Mouse (Mus musculus) limb, embryonic 15.5 days (tissue): Measurements from ENCODE around the gene Trpm5. TPM values are rescaled to one million over a fixed set of nuclear protein-coding genes. Genes with fewer than 3 reads are reported as not detected.
A peak's percentile ranks its signal among the peaks of the same experiment; 100 is the strongest.

Source experiments
- ATAC-seq: fragments of 200-750 bp; cut with Nextera tagmentation; 2 replicates; pipeline ENCODE4 v1.8.0; 2017; ENCODE audit warnings: low read depth, moderate TSS enrichment; ENCODE audit not compliant: insufficient number of reproducible peaks, low FRiP score, low TSS enrichment
- H3K27ac ChIP-seq: fragments of 300-500 bp; sonication (generic); 2 replicates; pipeline ENCODE4 v1.5.1; 2015; ENCODE audit warnings: moderate library complexity, mild to moderate bottlenecking, inconsistent platforms
- H3K27me3 ChIP-seq: fragments of 300-500 bp; sonication (generic); 2 replicates; pipeline ENCODE4 v1.6.1; 2015; ENCODE audit warnings: inconsistent platforms
- H3K36me3 ChIP-seq: fragments of 300-500 bp; sonication (generic); 2 replicates; pipeline ENCODE4 v1.6.1; 2015; ENCODE audit warnings: inconsistent platforms
- H3K4me1 ChIP-seq: fragments of 300-500 bp; sonication (generic); 2 replicates; pipeline ENCODE4 v1.6.1; 2015; ENCODE audit warnings: inconsistent platforms
- H3K4me2 ChIP-seq: fragments of 300-500 bp; sonication (generic); 2 replicates; pipeline ENCODE4 v1.6.1; 2015; ENCODE audit warnings: mild to moderate bottlenecking, inconsistent platforms
- H3K4me3 ChIP-seq: fragments of 300-500 bp; sonication (generic); 2 replicates; pipeline ENCODE4 v1.5.1; 2015; ENCODE audit warnings: mild to moderate bottlenecking, inconsistent platforms
- H3K9ac ChIP-seq: fragments of 300-500 bp; sonication (generic); 2 replicates; pipeline ENCODE4 v1.6.1; 2015; ENCODE audit warnings: inconsistent platforms
- H3K9me3 ChIP-seq: fragments of 300-500 bp; sonication (generic); 2 replicates; pipeline ENCODE4 v1.6.1; 2016; ENCODE audit warnings: inconsistent platforms
- WGBS: fragments of 180-500 bp; shearing (Covaris S2); methylation state at CpG from one replicate; pipeline ENCODE4 v1.1.7; 2015; 5-methylcytosine and 5-hydroxymethylcytosine counted together
- polyA plus RNA-seq: library from polyadenylated mRNA; unstranded; fragments of >200 nt; fragmentation: Nextera tagmentation; extraction: Ambion mirVana; gene quantifications from 2 replicates; pipeline ENCODE4 v1.2.1, GENCODE M21; 2015

Trpm5 gene
- polyA plus RNA-seq = 22.1 and 22.8 TPM in 2 replicates

DNA sequence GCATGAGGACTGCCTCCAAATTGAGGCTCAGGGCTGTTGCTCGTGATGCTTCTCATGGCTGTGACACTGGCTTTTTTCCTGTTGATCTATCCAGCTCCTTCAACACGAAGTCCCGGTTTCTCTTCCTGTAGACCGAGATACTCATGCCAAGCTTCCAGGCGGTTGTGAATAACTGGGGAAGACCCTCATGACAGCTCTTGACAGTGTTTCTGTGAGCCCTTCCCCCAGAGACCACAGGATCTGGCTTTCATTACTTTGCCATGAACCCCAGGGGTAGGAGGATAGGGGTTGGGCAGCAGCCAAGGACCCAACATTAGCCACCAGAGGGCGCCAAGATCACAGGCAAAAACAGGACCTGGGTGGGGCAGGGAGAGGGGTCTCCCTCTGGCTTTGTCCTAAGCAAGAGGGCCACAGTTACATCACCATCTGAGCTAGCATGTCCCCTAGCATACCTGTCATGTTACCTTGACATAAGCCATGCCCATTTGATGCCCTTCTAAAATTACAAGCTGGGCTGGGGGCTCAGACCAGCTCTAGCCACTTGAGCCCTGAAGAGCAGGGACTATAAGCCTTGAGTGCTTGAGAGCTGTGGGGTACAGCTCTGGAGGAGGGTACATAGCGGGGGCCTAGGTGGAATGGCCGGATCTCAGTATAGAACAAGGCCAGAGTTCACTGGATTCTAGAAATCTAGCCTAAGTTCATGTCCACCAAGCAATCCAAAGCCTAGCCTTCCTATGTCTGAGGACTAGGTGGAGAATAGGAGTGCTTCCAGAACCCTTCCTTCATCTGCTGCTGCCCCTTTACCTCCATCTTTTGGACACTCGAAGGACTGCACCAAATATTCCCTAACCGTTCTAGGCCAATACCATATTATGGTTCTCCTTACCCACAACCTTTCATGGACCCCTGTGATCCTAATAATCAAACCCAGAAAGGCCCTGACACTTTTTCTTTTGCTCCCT is at the start of gene Trpm5:
Gene Trpm5 (minus strand): TSS at position 51 of the 962 bp plus-strand sequence.
- H3K36me3 ChIP-seq = no peaks in the 10 kb centered on the region
- 33% methylated on average over 10 of the region's 10 CpGs for WGBS
- no peak within 1 kb of the TSS for H3K4me3 ChIP-seq
- H3K4me2 ChIP-seq = no peak within 1 kb of the TSS
- H3K9me3 ChIP-seq = no peaks in the 10 kb centered on the region
- H3K27ac ChIP-seq = no peak within 1 kb of the TSS; the same call in 1 of the 2 replicates
- H3K9ac ChIP-seq = no peak within 1 kb of the TSS
- peaks cover 8% of the 10 kb centered on the region for H3K4me1 ChIP-seq
- H3K27me3 ChIP-seq = no peaks in the 10 kb centered on the region
- peak; percentile 53; the same call in 1 of the 2 replicates for ATAC-seq

DNA sequence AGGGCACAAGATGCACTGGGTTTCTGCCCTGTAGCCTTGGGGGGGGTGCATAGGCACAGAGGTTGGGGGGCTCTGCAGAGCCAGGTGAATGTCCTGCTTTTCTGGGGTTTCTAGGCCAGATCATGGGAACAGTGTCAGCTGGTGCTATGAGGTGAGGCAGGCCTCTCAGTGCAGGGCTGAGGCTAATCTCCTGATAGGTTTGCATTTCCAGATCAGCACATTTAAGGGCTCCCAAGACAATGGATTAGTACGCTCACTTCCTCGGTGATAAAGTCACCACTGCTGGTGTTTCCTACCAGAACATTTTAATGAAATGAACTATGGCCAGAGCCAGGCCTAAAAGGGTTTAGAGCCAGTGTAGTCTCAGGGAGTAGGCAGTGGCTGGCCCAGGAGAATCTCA is 48.2 kb upstream of the Trpm5 start:
- Histone ChIP-seq H3K4me1 (peaks cover 10% of the 10 kb centered on the region), H3K9ac (no peak overlapping the region), H3K27me3 (no peaks in the 10 kb centered on the region), H3K27ac (no peak overlapping the region), H3K36me3 (no peaks in the 10 kb centered on the region), H3K9me3 (no peaks in the 10 kb centered on the region), H3K4me3 (no peak overlapping the region), H3K4me2 (no peak overlapping the region)
- no peak for ATAC-seq
- 80% methylated on average over 2 of the region's 2 CpGs for WGBS

GRCm38 (mm10) chr7:143139932-143140331 is 45.5 kb upstream of the Trpm5 start:
- no peak overlapping the region for H3K27ac ChIP-seq
- H3K4me2 ChIP-seq = no peak overlapping the region
- WGBS = 78% methylated on average over 4 of the region's 4 CpGs
- no peak overlapping the region for H3K4me3 ChIP-seq
- no peak for ATAC-seq
- H3K4me1 ChIP-seq = no peaks in the 10 kb centered on the region
- no peaks in the 10 kb centered on the region for H3K36me3 ChIP-seq
- no peaks in the 10 kb centered on the region for H3K9me3 ChIP-seq
- no peaks in the 10 kb centered on the region for H3K27me3 ChIP-seq
- no peak overlapping the region for H3K9ac ChIP-seq

- H3K27ac ChIP-seq = no peak overlapping the region
- H3K4me2 ChIP-seq = no peak overlapping the region
- no peak for ATAC-seq
- H3K9me3 ChIP-seq = no peaks in the 10 kb centered on the region
- no peak overlapping the region for H3K9ac ChIP-seq
- no peaks in the 10 kb centered on the region for H3K36me3 ChIP-seq
- no peak overlapping the region for H3K4me3 ChIP-seq
- 45% methylated on average over 1 of the region's 1 CpGs for WGBS
- no peaks in the 10 kb centered on the region for H3K27me3 ChIP-seq
- H3K4me1 ChIP-seq = no peaks in the 10 kb centered on the region
Measured at GRCm38 (mm10) chr7:143138789-143139188, 44.3 kb upstream of the Trpm5 start.

- Histone ChIP-seq H3K9me3 (no peaks in the 10 kb centered on the region), H3K4me2 (no peak overlapping the region), H3K27ac (no peak overlapping the region), H3K4me1 (no peaks in the 10 kb centered on the region), H3K36me3 (no peaks in the 10 kb centered on the region), H3K4me3 (no peak overlapping the region), H3K27me3 (no peaks in the 10 kb centered on the region), H3K9ac (no peak overlapping the region)
- ATAC-seq = no peak
- WGBS = 57% methylated on average over 5 of the region's 5 CpGs
Measured at GRCm38 (mm10) chr7:143136561-143136960, 42.1 kb upstream of the Trpm5 start.

GRCm38 (mm10) chr7:143136125-143136524 is 41.7 kb upstream of the Trpm5 start:
- 38% methylated on average over 2 of the region's 2 CpGs for WGBS

GRCm38 (mm10) chr7:143132815-143133214 is 38.4 kb upstream of the Trpm5 start:
- H3K36me3 ChIP-seq = no peaks in the 10 kb centered on the region
- H3K4me3 ChIP-seq = no peak overlapping the region
- H3K27ac ChIP-seq = no peak overlapping the region
- H3K9ac ChIP-seq = no peak overlapping the region
- no peaks in the 10 kb centered on the region for H3K9me3 ChIP-seq
- no peaks in the 10 kb centered on the region for H3K27me3 ChIP-seq
- 75% methylated on average over 5 of the region's 5 CpGs for WGBS
- no peak for ATAC-seq
- no peak overlapping the region for H3K4me2 ChIP-seq
- H3K4me1 ChIP-seq = no peaks in the 10 kb centered on the region

More at GRCm38 (mm10) chr7:143136125-143136524, 41.7 kb upstream of the Trpm5 start:
- Histone ChIP-seq H3K36me3 (no peaks in the 10 kb centered on the region), H3K27me3 (no peaks in the 10 kb centered on the region), H3K27ac (no peak overlapping the region), H3K4me2 (no peak overlapping the region), H3K4me3 (no peak overlapping the region), H3K9me3 (no peaks in the 10 kb centered on the region), H3K9ac (no peak overlapping the region), H3K4me1 (no peaks in the 10 kb centered on the region)
- no peak for ATAC-seq

DNA sequence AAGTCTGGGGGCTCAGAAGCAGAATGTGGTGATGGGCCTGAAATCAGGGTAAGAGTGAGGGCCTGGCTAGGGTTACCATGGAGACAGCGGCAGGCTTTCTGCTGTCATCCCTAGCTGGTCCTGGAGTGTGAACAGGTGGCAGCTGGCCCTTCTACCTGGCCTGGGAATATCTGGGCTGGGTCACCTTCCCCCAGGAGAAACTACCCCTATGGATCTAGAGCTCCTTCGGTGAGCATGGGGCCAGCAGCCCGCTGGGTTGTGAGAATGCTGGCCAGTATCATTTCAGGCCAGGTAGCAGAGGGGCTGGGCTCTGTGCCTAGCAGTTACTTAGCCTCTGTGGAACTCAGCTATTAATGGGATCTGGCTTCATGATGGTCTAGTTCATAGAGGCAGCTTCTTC is 30.5 kb upstream of the Trpm5 start:
- Histone ChIP-seq H3K9me3 (no peaks in the 10 kb centered on the region), H3K4me2 (no peak overlapping the region), H3K9ac (no peak overlapping the region), H3K36me3 (no peaks in the 10 kb centered on the region), H3K4me3 (no peak overlapping the region), H3K27me3 (no peaks in the 10 kb centered on the region), H3K4me1 (peaks cover 33% of the 10 kb centered on the region), H3K27ac (peak overlapping the region; percentile 67)
- no peak for ATAC-seq
- WGBS = 52% methylated on average over 3 of the region's 3 CpGs

- 0 out of 2 replicates have a peak overlapping the region, but pooled peaks have one; percentile 10 for H3K4me2 ChIP-seq
- WGBS = 7% methylated on average over 6 of the region's 6 CpGs
- peak overlapping the region; percentile 67 for H3K27ac ChIP-seq
- no peaks in the 10 kb centered on the region for H3K9me3 ChIP-seq
- H3K36me3 ChIP-seq = no peaks in the 10 kb centered on the region
- no peak overlapping the region for H3K4me3 ChIP-seq
- peaks cover 41% of the 10 kb centered on the region for H3K4me1 ChIP-seq
- H3K9ac ChIP-seq = no peak overlapping the region
- H3K27me3 ChIP-seq = no peaks in the 10 kb centered on the region
- ATAC-seq = peak; percentile 80
Measured at GRCm38 (mm10) chr7:143123876-143124669, 29.6 kb upstream of the Trpm5 start.

DNA sequence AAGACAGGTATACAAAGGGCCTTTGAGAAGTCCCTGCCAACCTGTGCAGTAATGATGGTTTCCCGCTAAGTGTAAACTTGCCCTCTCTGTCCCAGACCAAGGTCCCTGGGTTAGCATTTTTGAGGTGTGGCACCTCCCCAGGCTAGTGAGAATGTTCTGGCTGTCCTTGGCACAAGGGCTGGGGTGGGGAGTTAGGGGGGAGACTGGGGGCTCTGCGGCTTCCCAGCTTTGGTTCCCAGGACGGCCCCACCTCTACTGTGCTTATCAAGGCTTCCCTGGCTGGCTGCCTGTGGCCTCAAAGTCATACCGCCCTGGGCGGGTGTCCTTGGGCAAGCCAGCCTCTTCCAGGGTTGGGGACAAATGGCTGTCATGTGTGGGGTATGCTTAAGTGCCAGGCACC is 27.7 kb upstream of the Trpm5 start:
- Histone ChIP-seq H3K27me3 (no peaks in the 10 kb centered on the region), H3K9ac (no peak overlapping the region)
- no peak for ATAC-seq

DNA sequence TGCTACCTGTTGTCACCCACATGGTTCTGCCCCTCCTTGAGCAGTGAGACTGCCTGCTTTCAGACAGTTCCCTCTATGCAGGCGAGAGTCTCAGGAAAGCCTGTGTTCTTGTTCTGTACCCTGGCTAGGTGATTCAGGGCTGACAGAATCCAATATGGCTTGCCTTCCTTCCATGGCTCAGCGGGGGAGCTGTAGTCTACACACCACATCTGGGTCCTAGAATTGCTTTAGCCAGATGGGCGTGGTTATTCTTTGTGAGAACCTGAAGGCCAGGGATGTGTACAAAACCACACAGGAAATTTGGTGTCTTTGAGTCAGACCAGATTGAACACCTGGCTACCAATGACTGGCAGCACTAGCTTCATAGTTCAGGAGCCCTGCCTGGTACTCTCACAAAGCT is 25.4 kb upstream of the Trpm5 start:
- Histone ChIP-seq H3K27ac (0 out of 2 replicates have a peak overlapping the region, but pooled peaks have one; percentile 7), H3K4me1 (peaks cover 42% of the 10 kb centered on the region), H3K4me3 (no peak overlapping the region), H3K9me3 (no peaks in the 10 kb centered on the region), H3K9ac (no peak overlapping the region), H3K4me2 (no peak overlapping the region), H3K36me3 (no peaks in the 10 kb centered on the region), H3K27me3 (no peaks in the 10 kb centered on the region)
- no peak for ATAC-seq
- 67% methylated on average over 3 of the region's 3 CpGs for WGBS

More for the DNA sequence above, 27.7 kb upstream of the Trpm5 start:
- Histone ChIP-seq H3K4me2 (no peak overlapping the region), H3K36me3 (no peaks in the 10 kb centered on the region), H3K4me3 (no peak overlapping the region), H3K9me3 (no peaks in the 10 kb centered on the region), H3K27ac (no peak overlapping the region), H3K4me1 (peaks cover 47% of the 10 kb centered on the region)
- WGBS = 68% methylated on average over 5 of the region's 5 CpGs

DNA sequence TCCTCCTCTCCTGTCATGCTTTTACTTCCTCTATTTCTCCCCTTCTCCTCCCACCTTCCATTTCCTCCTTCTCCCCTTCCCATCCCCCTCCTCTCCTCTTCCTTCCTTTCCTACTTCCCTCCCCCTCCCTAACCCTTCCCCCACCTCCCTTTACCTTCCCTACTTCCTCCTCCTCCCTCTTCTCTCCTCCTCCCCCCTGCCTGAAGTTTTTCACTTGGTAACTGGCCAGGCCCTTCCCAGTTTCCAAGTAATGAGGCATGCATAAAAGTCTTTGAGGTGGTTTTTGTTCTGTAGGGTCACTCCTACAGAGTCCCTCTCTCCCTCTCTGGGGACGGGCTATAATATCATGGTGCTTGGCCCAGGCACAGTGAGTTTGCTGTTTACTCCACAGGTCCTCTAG is 25.0 kb upstream of the Trpm5 start:
- H3K4me2 ChIP-seq = no peak overlapping the region
- H3K36me3 ChIP-seq = no peaks in the 10 kb centered on the region
- peaks cover 37% of the 10 kb centered on the region for H3K4me1 ChIP-seq
- no peak overlapping the region for H3K4me3 ChIP-seq
- whole genome bisulfite sequencing = 24% methylated on average over 1 of the region's 1 CpGs
- H3K27me3 ChIP-seq = no peaks in the 10 kb centered on the region
- H3K9me3 ChIP-seq = no peaks in the 10 kb centered on the region
- H3K27ac ChIP-seq = 0 out of 2 replicates have a peak overlapping the region, but pooled peaks have one; percentile 7
- no peak for ATAC-seq
- H3K9ac ChIP-seq = no peak overlapping the region
